Mouse (Mus musculus) adrenal gland, postnatal 4 days (tissue): ENCODE results near the gene Ildr1. TPM values are rescaled to one million over a fixed set of nuclear protein-coding genes. Genes with fewer than 3 reads are reported as not detected.

Experiments
- DNase-seq, 2 experiments: peaks; one replicate each; pipeline ENCODE4 v3.0.0; 2021 to 2022; ENCODE audit warnings: low spot score in 2 of 2, mixed read lengths in 2 of 2
- long read RNA-seq, 2 experiments: library from polyadenylated mRNA; stranded (forward); transcript quantifications; one replicate each; pipeline ENCODE4 v2.0.0; 2021
- total RNA-seq, 2 experiments: library from RNA; stranded (reverse); gene quantifications; 2 replicates each; pipeline ENCODE4 v1.2.3; 2021

The Ildr1 gene
- 1 to 10 TPM in 1 of 2 experiments, under 1 TPM in 1; 0.14 to 3.0 TPM for total RNA-seq
- long read RNA-seq, experiment 1: 0 reads
- long read RNA-seq, experiment 2, partial matches to known transcripts: 0 of 4 reads
- long read RNA-seq, experiment 2, other reads (novel, unspliced or antisense): 1 of 4 reads

DNA sequence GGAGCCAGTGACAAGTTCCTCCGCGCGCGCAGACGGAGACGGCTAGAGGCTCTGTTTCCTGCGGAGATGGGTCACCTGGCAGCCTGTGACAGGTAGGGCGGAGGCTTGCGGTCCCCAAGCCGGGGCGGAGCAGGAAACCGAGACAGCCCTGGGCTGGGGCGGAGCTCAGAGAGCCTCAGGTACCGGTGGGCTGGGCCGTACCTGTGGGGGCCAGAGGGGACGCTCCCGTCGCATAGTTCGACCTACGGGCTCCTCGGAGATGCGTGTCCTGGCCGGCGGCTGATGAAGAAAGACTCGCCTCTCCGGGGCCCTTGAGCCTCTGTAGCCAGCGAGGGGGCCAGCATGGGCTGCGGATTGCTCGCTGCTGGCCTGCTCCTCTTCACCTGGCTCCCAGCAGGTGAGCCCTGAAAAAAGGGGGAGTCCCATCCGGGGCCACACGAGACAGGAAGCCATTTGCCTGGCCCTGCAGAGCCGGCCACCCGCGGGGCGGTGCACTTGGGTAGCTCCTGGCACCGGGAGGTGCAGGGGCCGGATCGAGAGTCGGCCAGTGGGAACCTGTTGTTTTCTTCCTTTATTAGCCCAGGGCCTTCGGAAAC lies at the start of gene Ildr1:
Gene Ildr1, plus strand, starts transcription at position 161 of the 596 bp plus-strand sequence.
- DNase-seq: no peak

DNA sequence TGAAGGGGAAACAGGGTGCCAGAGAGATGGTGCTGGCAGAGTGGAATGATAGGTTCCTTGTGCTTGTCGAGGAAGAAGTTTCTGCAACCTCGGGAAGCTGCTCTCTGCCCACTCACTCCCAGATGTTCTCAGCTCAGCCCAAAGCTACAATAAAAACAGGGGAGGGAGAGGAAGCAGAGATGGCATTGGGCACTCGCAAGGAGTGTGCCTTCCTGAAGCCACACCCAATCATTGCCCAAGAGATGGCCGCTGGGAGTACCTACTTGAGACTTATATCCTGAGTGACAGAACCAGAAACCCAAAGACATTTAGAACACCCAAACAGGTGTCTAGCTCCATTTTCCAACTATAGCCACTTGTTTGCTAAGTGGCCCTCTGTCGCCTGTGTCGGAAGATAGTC lies 48.7 kb upstream of the Ildr1 start:
- DNase-seq: no peak

DNA sequence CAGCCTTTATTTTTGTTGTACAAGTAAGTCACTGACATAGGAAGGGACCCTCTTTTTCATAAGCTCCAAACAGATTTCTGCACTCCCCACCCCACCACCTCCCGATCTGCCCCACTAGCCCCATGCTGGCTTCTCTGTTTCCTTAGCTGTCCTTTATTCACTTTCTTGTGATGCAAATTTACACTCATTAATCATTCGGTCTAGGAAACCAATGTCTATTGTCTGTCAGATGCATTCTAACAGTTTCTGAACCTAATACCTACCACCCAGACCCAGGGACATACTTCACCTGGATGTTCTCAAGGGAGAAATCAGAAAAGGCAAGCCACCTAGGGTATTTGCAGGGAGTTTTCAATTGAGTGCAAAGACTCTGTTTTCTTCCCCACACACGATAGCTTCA lies 44.5 kb upstream of the Ildr1 start:
- DNase-seq: no peak

DNA sequence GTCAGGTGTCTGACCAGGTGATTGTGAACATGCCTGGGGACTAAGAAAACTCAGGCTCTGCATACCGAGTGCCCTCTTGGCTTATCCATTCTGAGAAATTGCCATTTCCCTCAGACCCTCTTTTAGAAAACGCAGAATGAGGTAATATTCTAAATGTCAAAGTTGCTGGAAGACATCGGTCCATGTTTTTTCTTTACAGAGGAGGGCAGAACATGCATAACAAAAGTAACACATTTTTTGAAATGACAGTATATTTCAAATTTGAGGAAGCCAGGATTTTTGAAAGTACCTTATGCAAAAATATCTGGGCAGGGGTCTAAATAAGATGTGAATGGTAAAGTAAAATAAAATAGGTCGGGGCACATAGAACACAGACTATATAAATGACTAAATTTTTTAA lies 43.3 kb upstream of the Ildr1 start:
- DNase-seq: no peak

DNA sequence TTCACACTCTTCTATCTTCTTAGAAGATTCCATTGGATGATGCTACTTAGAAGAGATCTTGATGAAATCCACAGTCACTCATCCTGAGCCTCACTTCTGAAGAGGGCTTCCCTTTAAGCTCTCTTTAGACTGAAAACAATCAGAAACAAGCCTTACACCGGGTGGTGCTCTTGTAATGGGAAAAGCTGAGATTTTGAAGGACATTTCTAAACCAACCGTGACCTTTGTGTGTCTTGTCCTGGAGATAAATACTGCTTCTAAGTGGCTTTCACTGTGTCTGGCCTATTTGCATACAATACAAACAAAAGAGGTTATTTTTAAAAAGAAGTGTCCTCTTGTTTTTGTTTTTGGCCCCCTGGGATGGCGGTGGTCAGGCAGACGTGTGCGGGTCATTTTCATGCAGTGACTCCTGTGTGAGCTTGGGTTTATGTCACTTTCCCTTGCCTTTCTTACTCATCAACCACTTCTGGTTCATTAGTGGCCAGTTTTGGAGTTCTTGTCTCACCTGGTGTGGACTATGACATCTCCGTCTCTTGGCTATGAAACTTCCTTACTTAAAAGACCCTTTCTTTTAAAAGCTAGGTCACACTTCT lies 42.5 kb upstream of the Ildr1 start:
- no peak for DNase-seq

DNA sequence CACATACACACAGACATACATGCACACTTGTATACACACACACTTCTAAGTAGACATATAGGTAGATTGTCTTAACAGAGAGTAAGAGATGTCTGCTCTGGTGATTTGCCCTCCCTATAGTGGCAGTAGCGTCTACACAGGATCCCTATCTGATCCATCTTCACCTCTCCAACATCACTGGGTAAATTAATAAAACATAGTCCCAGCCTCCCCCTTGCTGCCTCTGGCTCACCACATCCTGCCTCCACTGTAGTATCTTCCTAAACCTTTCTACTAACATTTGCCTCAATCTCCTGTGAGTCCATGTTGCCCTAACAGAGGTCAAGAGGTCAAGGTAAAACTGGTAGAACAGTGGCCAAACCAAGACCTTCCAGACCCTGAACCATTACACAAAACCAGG lies 38.6 kb upstream of the Ildr1 start:
- DNase-seq: no peak

DNA sequence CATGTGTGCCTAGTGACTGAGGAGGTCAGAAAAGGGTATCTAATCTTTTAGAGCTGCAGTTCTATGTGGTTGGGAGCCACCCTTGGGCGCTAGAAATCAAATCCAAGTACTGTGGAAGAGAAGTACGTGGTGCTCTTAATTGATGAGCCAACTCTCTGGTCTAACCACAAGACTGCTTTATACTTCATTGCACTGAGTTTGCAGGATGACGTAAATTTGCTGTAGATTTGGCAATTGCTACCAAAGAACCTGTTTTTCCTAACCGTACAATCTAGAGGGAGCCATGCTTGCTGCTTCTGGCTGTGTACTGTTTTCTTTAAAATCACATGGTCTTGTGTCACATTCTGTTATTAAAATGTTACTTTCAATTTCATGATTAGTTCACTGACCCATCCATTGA lies 37.9 kb upstream of the Ildr1 start:
- no peak for DNase-seq

DNA sequence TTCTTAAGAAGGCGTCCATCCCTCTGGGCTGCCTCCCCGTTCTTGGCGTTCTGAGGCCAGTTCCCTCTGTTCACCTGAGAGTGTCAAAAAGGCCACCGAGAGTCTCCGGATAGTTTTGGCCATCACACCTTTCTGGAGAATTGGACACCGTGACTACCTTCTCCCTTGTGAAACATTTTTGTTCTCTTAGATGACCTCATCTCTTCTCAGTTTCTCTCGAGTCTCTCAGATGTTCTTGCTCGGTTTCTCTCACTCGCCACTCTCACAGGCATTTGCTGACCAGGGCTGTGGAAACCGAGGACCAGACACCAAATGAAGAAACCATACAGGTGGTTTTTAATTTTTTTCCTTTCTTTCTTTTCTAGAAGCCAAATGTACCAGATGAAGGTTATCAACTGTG lies 32.4 kb upstream of the Ildr1 start:
- DNase-seq: no peak

DNA sequence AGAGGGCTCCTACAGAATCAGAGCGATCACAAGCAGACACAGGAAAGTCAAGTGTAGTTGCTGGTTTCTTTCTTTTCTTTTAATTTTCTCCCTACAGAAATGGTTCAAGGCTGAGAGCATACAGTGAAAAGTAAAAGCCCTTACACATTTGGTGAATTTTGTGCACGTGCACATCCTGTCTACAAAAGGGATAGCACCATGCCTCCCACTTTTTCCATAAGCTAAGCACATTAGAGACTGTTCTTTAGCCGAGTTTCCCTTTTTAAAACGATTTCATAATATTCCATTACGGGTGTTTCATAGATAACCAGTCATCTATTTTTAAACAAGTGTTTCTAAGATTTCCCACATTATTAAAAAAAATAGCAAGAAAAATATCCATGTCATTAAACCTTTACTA lies 30.3 kb upstream of the Ildr1 start:
- no peak for DNase-seq

DNA sequence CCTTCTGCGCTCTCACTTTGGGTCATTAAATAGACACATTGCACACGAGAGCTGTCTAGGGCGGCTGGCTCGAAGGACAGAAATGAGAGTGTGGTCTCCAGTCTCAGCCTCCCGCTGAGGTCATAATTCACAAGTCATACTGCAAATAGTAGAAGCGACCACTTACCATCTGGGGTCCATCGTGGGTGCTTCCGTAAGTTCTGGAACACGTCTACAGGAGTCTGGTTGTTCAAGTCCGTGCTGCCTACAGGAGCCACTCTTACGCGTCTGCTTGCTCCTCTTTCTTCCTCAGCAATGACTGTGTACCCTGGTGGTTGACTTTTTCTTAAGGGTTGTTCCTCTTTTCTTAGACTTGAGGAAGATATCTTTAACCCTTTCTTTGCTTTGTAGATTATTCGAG lies 28.0 kb upstream of the Ildr1 start, which contains the start of gene Cd86:
Gene Cd86, minus strand, starts transcription at position 300 of the 400 bp plus-strand sequence.
- DNase-seq: no peak

DNA sequence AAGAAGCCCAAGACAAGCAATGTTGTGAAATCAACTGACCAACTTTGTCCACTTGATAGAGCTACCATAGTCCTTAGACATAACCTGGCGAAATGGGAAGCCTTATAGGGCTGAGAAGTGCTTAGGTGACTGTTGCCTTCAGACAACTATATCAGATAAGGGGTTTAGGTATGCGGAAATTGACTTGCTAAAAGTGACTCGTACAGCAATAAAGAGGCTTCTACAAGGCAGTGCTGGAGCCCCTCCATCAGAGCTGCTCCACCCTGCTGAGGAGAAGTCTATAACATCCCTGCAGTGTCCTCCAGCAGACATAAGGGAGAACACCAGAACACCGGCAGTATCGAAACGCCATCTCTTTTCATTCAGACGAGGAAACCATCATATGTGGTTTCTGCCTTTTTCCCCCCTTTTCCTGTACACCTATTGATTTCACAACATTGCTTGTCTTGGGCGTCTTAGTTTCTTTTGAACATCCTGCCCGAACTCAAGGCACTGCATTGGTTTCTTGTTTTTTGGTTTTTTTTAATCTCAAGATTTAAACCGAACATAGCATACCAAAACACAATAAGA lies 27.2 kb upstream of the Ildr1 start:
- no peak for DNase-seq

DNA sequence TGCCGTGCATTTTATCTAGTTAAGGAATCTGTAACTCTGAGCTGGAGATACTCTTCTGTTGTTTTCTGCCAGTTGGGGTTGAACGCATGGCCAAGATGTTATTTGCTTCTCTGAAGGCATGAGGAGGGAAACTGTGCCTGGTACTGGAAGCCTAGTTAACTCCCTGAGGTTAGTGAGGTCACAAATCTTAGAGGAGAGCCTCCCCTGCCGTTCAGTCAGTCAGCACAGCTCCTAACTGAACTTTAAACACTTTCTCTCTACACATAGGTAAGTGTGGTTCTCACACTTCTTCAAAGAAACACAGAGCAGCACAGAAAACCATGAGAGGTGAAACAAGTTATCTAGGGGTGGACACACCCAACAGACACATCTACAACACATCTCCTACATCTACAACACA lies 23.2 kb upstream of the Ildr1 start:
- no peak for DNase-seq

DNA sequence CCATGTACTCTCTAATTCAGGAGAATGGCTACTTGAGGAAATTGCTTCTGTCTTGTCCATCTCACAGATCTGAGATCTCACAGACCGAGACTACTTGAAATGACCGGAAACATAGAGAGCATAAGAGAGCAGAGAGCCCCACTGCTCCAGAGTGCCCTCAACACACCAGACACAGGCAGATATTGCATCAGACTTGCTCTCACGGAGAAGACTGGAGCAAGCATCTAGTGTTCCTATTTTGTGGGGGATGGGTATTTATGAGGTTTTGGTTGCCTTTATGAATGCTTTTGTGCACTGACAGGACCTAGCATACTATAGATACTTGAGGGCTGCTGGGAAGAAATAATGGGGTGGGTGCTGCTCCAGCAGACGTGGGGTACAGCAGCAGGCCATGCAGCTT lies 20.6 kb upstream of the Ildr1 start:
- DNase-seq: no peak

DNA sequence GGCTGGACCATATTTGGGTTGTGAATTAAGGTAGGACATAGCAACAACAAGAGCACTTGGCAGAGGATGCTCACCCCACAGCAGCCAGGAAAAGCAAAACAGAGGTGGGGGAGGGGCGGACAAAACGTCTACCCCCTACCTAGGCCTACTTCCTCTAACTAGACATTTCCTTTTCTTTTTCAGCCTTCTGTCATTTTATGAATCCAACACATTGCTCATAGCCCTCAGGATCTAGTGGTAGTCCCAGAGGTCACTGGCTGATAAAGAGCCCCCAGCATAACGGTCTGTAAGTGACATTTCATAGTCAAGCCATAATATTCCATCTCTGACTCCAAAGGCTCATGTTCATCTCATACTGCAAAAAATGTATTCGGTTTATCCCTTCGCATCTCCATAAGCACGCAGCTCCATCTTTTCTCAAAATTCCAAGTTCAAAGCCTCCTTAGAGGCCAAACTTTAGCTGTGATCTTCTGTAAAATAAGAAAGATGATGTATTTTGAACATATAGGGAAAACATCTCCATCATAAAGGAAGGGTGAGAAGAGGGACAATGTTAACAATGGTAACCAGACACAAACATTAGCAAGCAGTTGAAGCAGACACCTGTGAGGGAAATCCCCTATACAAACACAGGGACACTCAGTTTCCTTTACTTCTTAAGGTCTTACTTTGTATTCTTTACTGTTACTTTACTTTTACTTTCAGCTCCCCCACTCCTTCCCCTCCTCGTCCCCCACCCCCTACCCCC lies 19.1 kb upstream of the Ildr1 start:
- no peak for DNase-seq

DNA sequence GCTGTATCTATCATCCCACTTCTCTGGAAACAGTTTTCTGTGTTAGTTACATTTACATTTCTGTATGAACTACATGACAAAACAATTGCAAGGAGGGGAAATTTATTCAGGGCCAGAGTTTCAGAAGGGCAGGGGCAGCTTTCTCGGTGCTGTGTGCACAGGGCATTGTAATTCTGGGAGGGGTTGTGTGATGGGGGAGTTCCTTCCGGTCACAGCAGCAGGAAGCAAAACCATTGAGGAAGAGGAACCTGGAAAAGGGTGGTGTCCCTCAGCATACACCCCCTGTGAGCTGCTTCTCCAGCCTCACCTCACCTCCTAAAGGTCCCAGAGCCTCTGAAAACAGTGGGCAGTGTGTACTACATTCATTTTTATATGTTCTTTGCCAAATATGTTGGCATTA lies 18.5 kb upstream of the Ildr1 start:
- DNase-seq: no peak

DNA sequence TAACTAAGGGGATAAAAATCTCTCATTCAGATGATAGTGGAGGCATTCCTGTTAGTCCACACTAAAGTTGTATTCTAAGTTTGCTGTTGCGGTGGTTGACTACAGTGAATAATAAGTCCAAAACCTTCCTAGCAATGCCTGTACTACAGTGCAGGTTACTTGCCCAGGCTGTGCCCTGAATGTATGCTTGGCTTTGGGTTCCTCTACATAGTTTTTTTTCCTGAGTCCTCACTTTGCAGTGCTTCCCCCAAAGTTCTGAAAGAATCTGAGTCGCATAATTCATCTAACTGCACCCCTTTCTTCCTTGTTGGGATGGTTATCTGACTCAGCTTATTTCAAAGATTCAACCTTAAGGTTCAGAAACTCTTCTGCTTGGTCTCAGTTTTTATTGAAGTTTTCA lies 17.9 kb upstream of the Ildr1 start:
- DNase-seq: no peak

DNA sequence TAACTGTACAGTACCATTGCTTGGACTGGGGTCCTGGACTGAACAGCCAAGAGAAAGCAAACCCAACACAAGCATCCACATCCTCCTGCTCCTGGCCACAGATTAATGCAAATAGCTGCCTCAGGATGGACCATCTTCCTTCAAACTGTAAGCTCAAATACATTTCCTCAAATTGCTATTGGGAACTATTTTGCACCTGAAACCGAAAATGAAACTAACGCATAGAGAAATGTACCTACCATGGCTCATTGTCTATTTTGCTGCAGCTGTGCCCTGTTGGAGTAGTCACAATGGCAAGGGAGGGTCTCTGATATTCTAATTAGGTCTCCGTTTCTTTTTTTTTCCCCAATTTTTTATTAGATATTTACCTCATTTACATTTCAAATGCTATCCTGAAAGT lies 11.9 kb upstream of the Ildr1 start:
- DNase-seq: no peak

DNA sequence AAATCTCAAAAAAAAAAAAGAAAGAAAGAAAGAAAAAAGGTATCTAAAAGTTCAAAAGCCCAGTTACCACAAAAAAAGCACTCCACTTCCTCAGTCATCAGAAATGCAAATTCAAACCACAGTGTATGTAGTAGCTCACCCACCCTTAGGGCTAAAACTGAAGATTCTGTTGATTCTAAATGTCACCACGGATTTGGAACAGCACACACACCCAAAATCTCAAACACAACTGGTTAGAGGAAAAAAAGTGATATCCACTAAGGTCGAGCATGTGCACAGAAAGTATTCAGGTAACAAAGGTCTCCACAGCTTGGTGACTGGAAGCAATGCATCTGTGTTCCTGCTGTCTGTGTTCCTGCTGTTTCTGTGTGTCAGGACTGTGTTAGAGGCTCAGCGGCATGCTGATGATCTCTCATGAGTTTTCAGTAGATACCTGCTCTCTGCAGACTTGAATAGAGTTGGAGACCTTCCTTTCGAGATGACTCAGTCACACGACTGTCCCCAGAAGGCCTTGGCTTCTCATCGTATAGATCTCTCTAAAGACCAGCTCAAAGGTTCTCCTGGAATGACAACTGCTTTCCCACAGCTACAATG lies 9.4 kb upstream of the Ildr1 start:
- DNase-seq: no peak

DNA sequence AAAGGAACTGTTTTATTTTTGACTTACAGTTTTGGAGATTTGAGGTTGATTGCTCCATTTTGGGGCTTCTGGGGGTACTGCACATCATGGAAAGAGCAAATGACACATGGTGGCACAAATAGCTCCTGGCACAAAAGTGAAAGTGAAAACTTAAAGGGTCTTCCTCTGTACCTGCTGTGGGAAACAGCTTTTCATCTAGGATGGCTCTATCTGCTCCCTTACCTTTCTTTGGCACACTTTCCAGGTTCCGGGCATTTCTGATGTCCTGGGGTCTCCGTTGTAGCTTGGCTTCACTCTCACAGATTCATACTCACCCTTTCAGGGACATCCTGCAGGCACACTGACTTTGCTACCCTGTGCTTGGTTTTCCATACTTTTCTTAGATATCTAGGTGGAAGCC lies 5.7 kb upstream of the Ildr1 start:
- DNase-seq: no peak

DNA sequence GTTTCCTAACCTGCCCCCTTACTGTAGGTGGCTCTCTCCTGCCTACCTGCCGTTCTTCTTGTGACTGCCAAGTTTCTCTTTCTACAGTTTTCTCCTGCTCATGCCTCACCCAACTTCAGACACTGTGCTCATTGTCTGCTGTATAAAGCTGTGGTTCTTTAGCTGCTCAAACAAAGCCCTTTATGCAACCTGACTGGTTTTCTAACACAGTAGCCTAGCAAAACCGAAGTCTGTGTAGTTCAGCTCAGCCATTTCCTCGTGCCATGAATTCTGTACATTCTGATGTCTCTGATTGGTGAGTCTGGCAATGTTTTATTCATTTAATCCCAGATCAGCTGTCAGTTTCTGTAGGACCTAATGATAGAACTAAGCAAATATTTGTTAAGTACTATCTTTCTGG lies 2.3 kb upstream of the Ildr1 start:
- no peak for DNase-seq

DNA sequence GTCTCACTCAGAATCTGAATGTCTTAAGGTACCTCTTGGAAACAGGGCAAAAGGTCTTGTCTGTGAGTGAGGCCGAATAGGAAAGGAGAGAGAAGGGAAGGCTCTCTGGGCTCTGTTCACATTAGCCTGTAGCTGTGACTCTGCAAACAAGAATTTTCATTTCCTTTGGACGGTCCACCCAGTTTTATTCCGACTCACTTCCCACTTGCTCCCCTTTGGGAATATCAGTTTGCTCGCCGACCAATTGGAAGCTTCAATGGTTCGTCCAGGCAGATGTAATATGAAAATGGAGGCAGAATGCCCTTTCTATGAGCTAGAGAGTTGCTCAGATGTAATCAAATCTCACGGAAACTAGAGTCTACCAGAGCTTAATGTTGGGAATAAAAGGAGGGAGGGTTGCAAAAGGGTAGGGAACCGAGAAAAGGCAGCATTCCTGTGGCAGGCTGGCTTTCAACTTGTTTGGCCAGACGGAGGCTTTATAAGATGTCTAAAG lies 1.1 kb downstream of the Ildr1 start:
- no peak for DNase-seq

DNA sequence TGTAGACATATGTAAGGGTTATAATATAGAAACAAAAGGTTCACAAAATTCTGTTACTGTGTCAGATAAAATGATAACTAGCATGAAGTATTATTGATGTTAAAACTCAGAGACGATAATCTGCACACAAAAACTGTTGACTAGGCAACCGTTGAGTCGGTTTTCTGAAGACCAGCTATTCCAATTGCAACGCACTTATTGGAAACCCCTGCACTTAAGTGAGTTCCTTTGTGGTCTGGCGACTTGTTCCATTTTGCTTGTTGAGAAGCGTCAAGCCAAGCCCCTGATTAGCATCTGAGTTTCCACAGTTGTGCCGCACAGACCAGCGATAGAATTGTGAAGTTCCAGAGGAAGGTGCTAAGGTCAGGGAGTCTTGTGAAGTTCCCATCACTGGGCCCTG lies 3.6 kb downstream of the Ildr1 start:
- DNase-seq: no peak
